Mouse (Mus musculus): ENCODE measurements around the gene Me1. TPM values are rescaled to one million over a fixed set of nuclear protein-coding genes. Genes with fewer than 3 reads are reported as not detected.

The Me1 gene
- 171 and 189 TPM in 2 replicates for polyA plus RNA-seq (2015; fragmentation: Nextera tagmentation; extraction: Ambion mirVana)

- Histone ChIP-seq H3K36me3 (ENCODE audit: control insufficient read depth, insufficient read depth, low read length) (no peaks in the 10 kb centered on the region), H3K9ac (ENCODE audit: low read length) (peak within 1 kb of the TSS; percentile 88), H3K27ac (replicated peaks) (peak within 1 kb of the TSS; percentile 86), H3K4me3 (ENCODE audit: low read depth, low read length) (peak within 1 kb of the TSS; percentile 77), H3K9me3 (ENCODE audit: control insufficient read depth, low read length) (no peaks in the 10 kb centered on the region), H3K27me3 (ENCODE audit: control insufficient read depth, insufficient read depth, low read length) (no peaks in the 10 kb centered on the region), H3K4me2 (replicated peaks; ENCODE audit: low read depth) (peak within 1 kb of the TSS; percentile 92), H3K4me1 (replicated peaks; ENCODE audit: control insufficient read depth, insufficient read depth) (no peaks in the 10 kb centered on the region)
- ATAC-seq (ENCODE audit: low FRiP score, low TSS enrichment) (peak; percentile 84), DNase-seq (ENCODE audit: low spot score) (peak; percentile 78)
- 1% methylated on average over 27 of the region's 46 CpGs for WGBS
- TF ChIP-seq CTCF (IDR thresholded peaks at IDR 0.05; ENCODE audit: low read depth) (no peak), EP300 (optimal IDR thresholded peaks at IDR 0.05) (no peak)
These were observed at the start of gene Me1 for GRCm38 (mm10) chr9:86695818-86696261. Gene Me1 (minus strand): TSS chr9:86695953.

- 22% methylated on average over 5 of the region's 5 CpGs for WGBS
- DNase-seq (ENCODE audit: low spot score) (no peak), ATAC-seq (ENCODE audit: low FRiP score, low TSS enrichment) (no peak)
- Histone ChIP-seq H3K36me3 (ENCODE audit: control insufficient read depth, insufficient read depth, low read length) (no peaks in the 10 kb centered on the region), H3K27me3 (ENCODE audit: control insufficient read depth, insufficient read depth, low read length) (no peaks in the 10 kb centered on the region), H3K27ac (replicated peaks) (no peak overlapping the region), H3K4me3 (ENCODE audit: low read depth, low read length) (no peak overlapping the region), H3K9ac (ENCODE audit: low read length) (no peak overlapping the region), H3K4me2 (replicated peaks; ENCODE audit: low read depth) (no peak overlapping the region), H3K4me1 (replicated peaks; ENCODE audit: control insufficient read depth, insufficient read depth) (0 out of 2 replicates have a peak, but pooled peaks cover 2% of the 10 kb centered on the region), H3K9me3 (ENCODE audit: control insufficient read depth, low read length) (no peaks in the 10 kb centered on the region)
- no peak for TF ChIP-seq EP300 (optimal IDR thresholded peaks at IDR 0.05)
- no peak for TF ChIP-seq CTCF (IDR thresholded peaks at IDR 0.05; ENCODE audit: low read depth)
These were observed 48.3 kb upstream of the Me1 start for GRCm38 (mm10) chr9:86744041-86744440.

- Histone ChIP-seq H3K4me1 (replicated peaks; ENCODE audit: control insufficient read depth, insufficient read depth) (0 out of 2 replicates have a peak, but pooled peaks cover 2% of the 10 kb centered on the region), H3K36me3 (ENCODE audit: control insufficient read depth, insufficient read depth, low read length) (no peaks in the 10 kb centered on the region), H3K9me3 (ENCODE audit: control insufficient read depth, low read length) (no peaks in the 10 kb centered on the region), H3K27ac (replicated peaks) (no peak within 1 kb of the TSS), H3K9ac (ENCODE audit: low read length) (no peak within 1 kb of the TSS), H3K4me2 (replicated peaks; ENCODE audit: low read depth) (peak within 1 kb of the TSS; percentile 50), H3K4me3 (ENCODE audit: low read depth, low read length) (peak within 1 kb of the TSS; percentile 25), H3K27me3 (ENCODE audit: control insufficient read depth, insufficient read depth, low read length) (no peaks in the 10 kb centered on the region)
- TF ChIP-seq EP300 (optimal IDR thresholded peaks at IDR 0.05) (no peak), CTCF (IDR thresholded peaks at IDR 0.05; ENCODE audit: low read depth) (peak; percentile 41)
- 3% methylated on average over 19 of the region's 19 CpGs for WGBS
- peak; percentile 31 for DNase-seq (ENCODE audit: low spot score)
- peak; percentile 69 for ATAC-seq (ENCODE audit: low FRiP score, low TSS enrichment)
These were observed 47.5 kb upstream of the Me1 start, which contains the start of gene Prss35 for GRCm38 (mm10) chr9:86742959-86743911. Gene Prss35 (plus strand): TSS chr9:86743649.

GRCm38 (mm10) chr9:86739971-86740370 lies 44.2 kb upstream of the Me1 start:
- H3K4me2 ChIP-seq (replicated peaks; ENCODE audit: low read depth) = no peak overlapping the region
- no peak overlapping the region for H3K4me3 ChIP-seq (ENCODE audit: low read depth, low read length)
- WGBS = 43% methylated on average over 3 of the region's 3 CpGs
- no peak overlapping the region for H3K27ac ChIP-seq (replicated peaks)
- DNase-seq (ENCODE audit: low spot score) (no peak), ATAC-seq (ENCODE audit: low FRiP score, low TSS enrichment) (no peak)
- no peaks in the 10 kb centered on the region for H3K9me3 ChIP-seq (ENCODE audit: control insufficient read depth, low read length)
- H3K9ac ChIP-seq (ENCODE audit: low read length) = no peak overlapping the region
- H3K27me3 ChIP-seq (ENCODE audit: control insufficient read depth, insufficient read depth, low read length) = no peaks in the 10 kb centered on the region
- TF ChIP-seq CTCF (IDR thresholded peaks at IDR 0.05; ENCODE audit: low read depth) (no peak), EP300 (optimal IDR thresholded peaks at IDR 0.05) (no peak)
- no peaks in the 10 kb centered on the region for H3K36me3 ChIP-seq (ENCODE audit: control insufficient read depth, insufficient read depth, low read length)
- H3K4me1 ChIP-seq (replicated peaks; ENCODE audit: control insufficient read depth, insufficient read depth) = 0 out of 2 replicates have a peak, but pooled peaks cover 2% of the 10 kb centered on the region

GRCm38 (mm10) chr9:86738801-86739200 lies 43.0 kb upstream of the Me1 start:
- no peak for ATAC-seq (ENCODE audit: low FRiP score, low TSS enrichment)
- no peak for TF ChIP-seq CTCF (IDR thresholded peaks at IDR 0.05; ENCODE audit: low read depth)
- 92% methylated on average over 8 of the region's 8 CpGs for WGBS
- no peak overlapping the region for H3K9ac ChIP-seq (ENCODE audit: low read length)
- H3K4me2 ChIP-seq (replicated peaks; ENCODE audit: low read depth) = no peak overlapping the region
- H3K9me3 ChIP-seq (ENCODE audit: control insufficient read depth, low read length) = no peaks in the 10 kb centered on the region
- H3K4me1 ChIP-seq (replicated peaks; ENCODE audit: control insufficient read depth, insufficient read depth) = 0 out of 2 replicates have a peak, but pooled peaks cover 2% of the 10 kb centered on the region
- H3K4me3 ChIP-seq (ENCODE audit: low read depth, low read length) = no peak overlapping the region
- H3K27me3 ChIP-seq (ENCODE audit: control insufficient read depth, insufficient read depth, low read length) = no peaks in the 10 kb centered on the region
- H3K27ac ChIP-seq (replicated peaks) = no peak overlapping the region
- no peaks in the 10 kb centered on the region for H3K36me3 ChIP-seq (ENCODE audit: control insufficient read depth, insufficient read depth, low read length)
- DNase-seq (ENCODE audit: low spot score) = no peak

GRCm38 (mm10) chr9:86738067-86738466 lies 42.3 kb upstream of the Me1 start:
- no peaks in the 10 kb centered on the region for H3K9me3 ChIP-seq (ENCODE audit: control insufficient read depth, low read length)
- H3K9ac ChIP-seq (ENCODE audit: low read length) = no peak overlapping the region
- no peak for DNase-seq (ENCODE audit: low spot score)
- 0 out of 2 replicates have a peak, but pooled peaks cover 1% of the 10 kb centered on the region for H3K4me1 ChIP-seq (replicated peaks; ENCODE audit: control insufficient read depth, insufficient read depth)
- TF ChIP-seq EP300 (optimal IDR thresholded peaks at IDR 0.05) (no peak), CTCF (IDR thresholded peaks at IDR 0.05; ENCODE audit: low read depth) (no peak)
- WGBS = 80% methylated on average over 1 of the region's 1 CpGs
- no peak overlapping the region for H3K4me2 ChIP-seq (replicated peaks; ENCODE audit: low read depth)
- no peak overlapping the region for H3K4me3 ChIP-seq (ENCODE audit: low read depth, low read length)
- no peak overlapping the region for H3K27ac ChIP-seq (replicated peaks)
- H3K36me3 ChIP-seq (ENCODE audit: control insufficient read depth, insufficient read depth, low read length) = no peaks in the 10 kb centered on the region
- H3K27me3 ChIP-seq (ENCODE audit: control insufficient read depth, insufficient read depth, low read length) = no peaks in the 10 kb centered on the region
- no peak for ATAC-seq (ENCODE audit: low FRiP score, low TSS enrichment)

All from stomach, postnatal 0 days (tissue).